Mouse (Mus musculus): ENCODE results near the gene Nbeal1.

DNA sequence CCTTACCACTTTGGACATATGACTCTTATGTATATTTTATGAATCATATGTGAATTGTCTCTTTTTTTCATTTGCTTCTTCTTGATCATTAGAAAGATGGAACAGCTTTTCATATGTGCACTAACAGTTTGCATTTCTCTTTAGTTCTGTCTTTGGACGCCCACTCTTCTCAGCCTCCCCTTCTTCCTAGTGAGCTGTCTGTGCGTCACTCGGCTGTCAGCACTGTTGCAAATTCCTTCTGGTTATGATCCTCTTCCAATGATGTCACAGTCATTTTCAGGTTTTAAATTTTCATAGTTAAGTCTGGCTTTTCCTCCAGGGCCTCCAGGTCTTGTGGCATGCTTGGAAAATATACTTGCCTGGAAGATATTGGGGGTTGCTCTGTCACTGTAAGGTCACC, 201.5 kb downstream of the Nbeal1 start:
- no peak for TF ChIP-seq CTCF (IDR thresholded peaks at IDR 0.05; ENCODE audit: insufficient read depth, low read depth, low read length)
- no peak for TF ChIP-seq POLR2A (IDR thresholded peaks at IDR 0.05; ENCODE audit: insufficient read depth, low read depth, low read length)

Data from olfactory bulb, adult 2 months (tissue).